Mouse (Mus musculus) liver, embryonic 14.5 days (tissue): Measurements from ENCODE around the gene Lrrc8b.

Experiments used
- CTCF ChIP-seq: IDR thresholded peaks from 2 replicates; pipeline ENCODE4 v1.5.1; 2016; ENCODE audit warnings: antibody characterized with exemption, low read depth, control low read depth
- EP300 ChIP-seq: IDR thresholded peaks from 2 replicates; pipeline ENCODE4 v1.6.1; 2016; ENCODE audit warnings: antibody characterized with exemption, low read depth

GRCm38 (mm10) chr5:105527477-105528331, 112.1 kb downstream of the Lrrc8b start:
- TF ChIP-seq CTCF (no peak), EP300 (peak; percentile 69)
